Mouse (Mus musculus) CH12F3 (cell line): ENCODE results near the gene Rgs9.
"Not testable (repeated sequence)": the region's sequence is repeated elsewhere in the genome, so short reads cannot be mapped to it uniquely, and the experiment has no call there.

ENCODE experiments used
- in situ Hi-C: fragments of 300-500 bp; cut with MboI; formaldehyde crosslinking; loops from 2 replicates; pipeline ENCODE4 v1.14.3; 2020; ENCODE audit warnings: low sequenced_read_pairs

Rgs9 gene

GRCm38 (mm10) chr11:109311885-109312605, 14.1 kb upstream of the Rgs9 start:
- in situ Hi-C loops, result loop anchor here (25.0 kb wide), 1 partner anchor 275 kb away; no protein-coding TSS in a partner anchor

- in situ Hi-C loops, result loop anchor here (25.0 kb wide), 1 partner anchor 282 kb away; no protein-coding TSS in a partner anchor
These were observed 7.8 kb upstream of the Rgs9 start for GRCm38 (mm10) chr11:109305680-109306079.

- in situ Hi-C loops, result loop anchor here (25.0 kb wide), 1 partner anchor 285 kb away; no protein-coding TSS in a partner anchor
These were observed 4.4 kb upstream of the Rgs9 start for GRCm38 (mm10) chr11:109302338-109302737.

- in situ Hi-C loops, result no loop called here
These were observed 898 bp downstream of the Rgs9 start for GRCm38 (mm10) chr11:109297031-109297430.

- in situ Hi-C loops, result no loop called here
These were observed 5.9 kb downstream of the Rgs9 start for GRCm38 (mm10) chr11:109292056-109292455.

- in situ Hi-C loops, result not testable (repeated sequence)
These were observed 8.6 kb downstream of the Rgs9 start for GRCm38 (mm10) chr11:109289378-109289777.

GRCm38 (mm10) chr11:109284811-109285210, 13.1 kb downstream of the Rgs9 start:
- in situ Hi-C loops, result no loop called here

- in situ Hi-C loops, result no loop called here
These were observed 19.7 kb downstream of the Rgs9 start for GRCm38 (mm10) chr11:109278186-109278585.

GRCm38 (mm10) chr11:109271399-109271798, 26.5 kb downstream of the Rgs9 start:
- in situ Hi-C loops, result no loop called here

- in situ Hi-C loops, result no loop called here
These were observed 27.6 kb downstream of the Rgs9 start for GRCm38 (mm10) chr11:109270366-109270765.

- in situ Hi-C loops, result no loop called here
These were observed 28.1 kb downstream of the Rgs9 start for GRCm38 (mm10) chr11:109269662-109270341.

GRCm38 (mm10) chr11:109269283-109269661, 28.7 kb downstream of the Rgs9 start:
- in situ Hi-C loops, result no loop called here

GRCm38 (mm10) chr11:109266161-109266910, 31.6 kb downstream of the Rgs9 start:
- in situ Hi-C loops, result no loop called here

- in situ Hi-C loops, result no loop called here
These were observed 33.7 kb downstream of the Rgs9 start for GRCm38 (mm10) chr11:109264159-109264768.

GRCm38 (mm10) chr11:109260561-109260960, 37.4 kb downstream of the Rgs9 start:
- in situ Hi-C loops, result no loop called here

GRCm38 (mm10) chr11:109258941-109259910, 38.7 kb downstream of the Rgs9 start:
- in situ Hi-C loops, result no loop called here

- in situ Hi-C loops, result no loop called here
These were observed 40.1 kb downstream of the Rgs9 start for GRCm38 (mm10) chr11:109257824-109258223.

GRCm38 (mm10) chr11:109255022-109255421, 42.9 kb downstream of the Rgs9 start:
- in situ Hi-C loops, result no loop called here

- in situ Hi-C loops, result no loop called here
These were observed 45.4 kb downstream of the Rgs9 start for GRCm38 (mm10) chr11:109252483-109252882.

- in situ Hi-C loops, result no loop called here
These were observed 47.4 kb downstream of the Rgs9 start for GRCm38 (mm10) chr11:109250566-109250965.
